Mouse (Mus musculus) bone marrow macrophage, adult 2 months (primary cell): Measurements from ENCODE around the gene Pheta1.

ENCODE experiments used
- CTCF ChIP-seq: IDR thresholded peaks from 2 replicates; pipeline ENCODE4 v1.5.1; 2012; ENCODE audit warnings: low read depth, mild to moderate bottlenecking, low read length, moderate library complexity
- POLR2A ChIP-seq: IDR thresholded peaks from 2 replicates; pipeline ENCODE4 v1.6.1; 2012; ENCODE audit warnings: mild to moderate bottlenecking, low read depth, low read length, borderline replicate concordance

GRCm38 (mm10) chr5:121853368-121854051, 4.7 kb downstream of the Pheta1 start:
- TF ChIP-seq CTCF (no peak), POLR2A (no peak)
